Comparison of ENCODE assay signal across 16 mouse cellular contexts in genomic region chr10:28822320-28822719, GRCm38 (mm10).
"Had no signal": no experiment of that assay in that cellular context is flagged by ENCODE, and none has a peak within 500 bp of the region (broad histone marks: within the 10 kb centered on the region; RNA-seq: fewer than 3 reads in every experiment).

No protein-coding gene starts in this region.

- H3K27me3 ChIP-seq: neural tube, embryonic 13.5 days; neural tube, embryonic 15.5 days; stomach, embryonic 15.5 days had no signal

- H3K4me3 ChIP-seq: neural tube, embryonic 13.5 days; neural tube, embryonic 15.5 days; stomach, embryonic 15.5 days had no signal

- H3K9ac ChIP-seq: neural tube, embryonic 13.5 days; neural tube, embryonic 15.5 days; stomach, embryonic 15.5 days had no signal

- H3K27ac ChIP-seq: neural tube, embryonic 13.5 days; neural tube, embryonic 15.5 days; stomach, embryonic 15.5 days; stomach, postnatal 0 days had no signal

- H3K4me1 ChIP-seq: neural tube, embryonic 13.5 days; neural tube, embryonic 15.5 days; stomach, embryonic 15.5 days had no signal

- H3K4me2 ChIP-seq: neural tube, embryonic 13.5 days; neural tube, embryonic 15.5 days; stomach, embryonic 15.5 days had no signal

- DNase-seq: retina, postnatal 1 day; right cerebral cortex, adult 18-20 months; right cerebral cortex, postnatal 14 days; right cerebral cortex, postnatal 25 days; right cerebral cortex, postnatal 4 days; spleen, adult 18-20 months; thymus, adult 18-20 months; thymus, adult 2 months; thymus, postnatal 14 days; thymus, postnatal 25 days; thymus, postnatal 36 days; thymus, postnatal 4 days had no signal

- H3K36me3 ChIP-seq: neural tube, embryonic 13.5 days; neural tube, embryonic 15.5 days; stomach, embryonic 15.5 days had no signal

- H3K9me3 ChIP-seq: neural tube, embryonic 13.5 days; neural tube, embryonic 15.5 days; stomach, embryonic 15.5 days had no signal
